Mouse (Mus musculus) MEL (cell line): Measurements from ENCODE around the gene Glyatl3. TPM values are rescaled to one million over a fixed set of nuclear protein-coding genes. Genes with fewer than 3 reads are reported as not detected.

Source experiments
- DNase-seq: peaks from one replicate; pipeline ENCODE4 v3.0.0; 2011; ENCODE audit warnings: low read depth, low spot score
- H3K27ac ChIP-seq: 2 replicates; pipeline ENCODE4 v1.5.1; 2012; ENCODE audit warnings: low read depth, mild to moderate bottlenecking, control low read depth, low read length, moderate library complexity; ENCODE audit not compliant: control insufficient read depth
- H3K27me3 ChIP-seq, 2 experiments: fragments of 150-350 bp in 1 of 2; sonication (generic) in 1 of 2; 2 replicates each; pipeline ENCODE4 v1.6.1; 2012; ENCODE audit warnings: low read length in 2 of 2, mild to moderate bottlenecking in 2 of 2, improper control_type of control experiment in 1 of 2, moderate library complexity in 1 of 2; ENCODE audit not compliant: insufficient read depth in 2 of 2, control insufficient read depth in 1 of 2
- H3K36me3 ChIP-seq, 2 experiments: 2 replicates each; pipeline ENCODE4 v1.6.1; 2012 to 2014; ENCODE audit warnings: low read length in 2 of 2, improper control_type of control experiment in 1 of 2, inconsistent platforms in 1 of 2, mild to moderate bottlenecking in 1 of 2; ENCODE audit not compliant: insufficient read depth in 2 of 2, control insufficient read depth in 1 of 2
- H3K4me1 ChIP-seq, 2 experiments: fragments of 150-350 bp in 1 of 2; sonication (generic) in 1 of 2; 2 replicates each; pipeline ENCODE4 v1.6.1; 2012; ENCODE audit warnings: low read length in 2 of 2, improper control_type of control experiment in 1 of 2, mild to moderate bottlenecking in 1 of 2; ENCODE audit not compliant: insufficient read depth in 2 of 2, control insufficient read depth in 1 of 2
- H3K4me3 ChIP-seq, 2 experiments: fragments of 150-350 bp in 1 of 2; sonication (generic) in 1 of 2; 2 replicates each; pipeline ENCODE4 v1.5.1; 2012; ENCODE audit warnings: low read depth in 2 of 2, low read length in 2 of 2, mild to moderate bottlenecking in 2 of 2, moderate library complexity in 2 of 2, control low read depth in 1 of 2, improper control_type of control experiment in 1 of 2; ENCODE audit not compliant: control insufficient read depth in 1 of 2, insufficient read depth in 1 of 2
- H3K79me2 ChIP-seq: 2 replicates; pipeline ENCODE4 v1.6.1; 2012; ENCODE audit warnings: mild to moderate bottlenecking, low read length, moderate library complexity; ENCODE audit not compliant: control insufficient read depth, poor library complexity, insufficient read depth
- H3K9ac ChIP-seq: 2 replicates; pipeline ENCODE4 v1.6.1; 2012; ENCODE audit warnings: low read depth, mild to moderate bottlenecking, control low read depth, low read length, moderate library complexity; ENCODE audit not compliant: control insufficient read depth, poor library complexity, severe bottlenecking
- H3K9me3 ChIP-seq: fragments of 150-350 bp; sonication (generic); replicated peaks from 2 replicates; pipeline ENCODE4 v1.6.1; 2012; ENCODE audit warnings: mild to moderate bottlenecking, low read length, improper control_type of control experiment, moderate library complexity; ENCODE audit not compliant: insufficient read depth
- BHLHE40 ChIP-seq: IDR thresholded peaks from 2 replicates; pipeline ENCODE4 v1.6.1; 2012; ENCODE audit warnings: low read depth, mild to moderate bottlenecking, inconsistent platforms, low read length, improper control_type of control experiment, borderline replicate concordance
- CHD1 ChIP-seq: IDR thresholded peaks from 2 replicates; pipeline ENCODE4 v1.6.1; 2012; ENCODE audit warnings: low read depth, mild to moderate bottlenecking, inconsistent platforms, low read length, improper control_type of control experiment
- CHD2 ChIP-seq: IDR thresholded peaks from 2 replicates; pipeline ENCODE4 v1.6.1; 2011; ENCODE audit warnings: low read length, improper control_type of control experiment
- E2F4 ChIP-seq: IDR thresholded peaks from 2 replicates; pipeline ENCODE4 v1.6.1; 2011; ENCODE audit warnings: low read depth, low read length, improper control_type of control experiment, borderline replicate concordance
- ELF1 ChIP-seq: IDR thresholded peaks from 2 replicates; pipeline ENCODE4 v1.6.1; 2014; ENCODE audit warnings: low read depth, mild to moderate bottlenecking, inconsistent platforms, low read length, improper control_type of control experiment, moderate library complexity
- ETS1 ChIP-seq: IDR thresholded peaks from 2 replicates; pipeline ENCODE4 v1.6.1; 2012; ENCODE audit warnings: low read depth, mild to moderate bottlenecking, inconsistent platforms, low read length, improper control_type of control experiment, moderate library complexity
- HCFC1 ChIP-seq: IDR thresholded peaks from 2 replicates; pipeline ENCODE4 v1.6.1; 2012; ENCODE audit warnings: low read depth, mild to moderate bottlenecking, inconsistent platforms, low read length, improper control_type of control experiment, moderate library complexity
- KAT2A ChIP-seq: conservative IDR thresholded peaks from 2 replicates; pipeline ENCODE4 v1.6.1; 2012; ENCODE audit warnings: low read depth, low read length, improper control_type of control experiment, inconsistent platforms
- MAFK ChIP-seq: IDR thresholded peaks from 2 replicates; pipeline ENCODE4 v1.6.1; 2011; ENCODE audit warnings: low read depth, mild to moderate bottlenecking, low read length, improper control_type of control experiment, borderline replicate concordance
- MAZ ChIP-seq: IDR thresholded peaks from 2 replicates; pipeline ENCODE4 v1.6.1; 2012; ENCODE audit warnings: low read depth, mild to moderate bottlenecking, inconsistent platforms, low read length, improper control_type of control experiment
- MEF2A ChIP-seq: IDR thresholded peaks from 2 replicates; pipeline ENCODE4 v1.6.1; 2014; ENCODE audit warnings: low read depth, mild to moderate bottlenecking, inconsistent platforms, low read length, improper control_type of control experiment; ENCODE audit not compliant: poor library complexity, insufficient replicate concordance, severe bottlenecking; ENCODE audit errors: extremely low read depth
- MXI1 ChIP-seq: IDR thresholded peaks from 2 replicates; pipeline ENCODE4 v1.6.1; 2011; ENCODE audit warnings: mild to moderate bottlenecking, low read depth, low read length, improper control_type of control experiment
- MYB ChIP-seq: IDR thresholded peaks from 2 replicates; pipeline ENCODE4 v1.6.1; 2011; ENCODE audit warnings: mild to moderate bottlenecking, low read depth, low read length, improper control_type of control experiment
- MYC ChIP-seq: IDR thresholded peaks from 2 replicates; pipeline ENCODE4 v1.6.1; 2011; ENCODE audit warnings: low read depth, mild to moderate bottlenecking, low read length, improper control_type of control experiment, moderate library complexity
- NELFE ChIP-seq: IDR thresholded peaks from 2 replicates; pipeline ENCODE4 v1.6.1; 2011; ENCODE audit warnings: low read depth, low read length, improper control_type of control experiment
- NRF1 ChIP-seq: IDR thresholded peaks from 2 replicates; pipeline ENCODE4 v1.6.1; 2014; ENCODE audit warnings: low read depth, mild to moderate bottlenecking, inconsistent platforms, low read length, improper control_type of control experiment, moderate library complexity; ENCODE audit not compliant: poor library complexity, insufficient read depth, severe bottlenecking
- POLR2A ChIP-seq, 2 experiments: IDR thresholded peaks; 2 replicates each; pipeline ENCODE4 v1.6.1; 2011 to 2012; ENCODE audit warnings: low read length in 2 of 2, mild to moderate bottlenecking in 2 of 2, control low read depth in 1 of 2, improper control_type of control experiment in 1 of 2, low read depth in 1 of 2, moderate library complexity in 1 of 2; ENCODE audit not compliant: control insufficient read depth in 1 of 2, insufficient read depth in 1 of 2, poor library complexity in 1 of 2
- POLR2AphosphoS5 ChIP-seq: IDR thresholded peaks from 2 replicates; pipeline ENCODE4 v1.6.1; 2012; ENCODE audit warnings: low read depth, borderline replicate concordance, mild to moderate bottlenecking, inconsistent platforms, low read length, moderate library complexity, mixed read lengths
- RAD21 ChIP-seq: IDR thresholded peaks from 2 replicates; pipeline ENCODE4 v1.6.1; 2011; ENCODE audit warnings: mild to moderate bottlenecking, low read depth, low read length, improper control_type of control experiment
- RCOR1 ChIP-seq: IDR thresholded peaks from 2 replicates; pipeline ENCODE4 v1.6.1; 2012; ENCODE audit warnings: low read depth, mild to moderate bottlenecking, inconsistent platforms, low read length, improper control_type of control experiment
- SMC3 ChIP-seq: IDR thresholded peaks from 2 replicates; pipeline ENCODE4 v1.6.1; 2011; ENCODE audit warnings: low read depth, low read length, improper control_type of control experiment
- TAL1 ChIP-seq: IDR thresholded peaks from 2 replicates; pipeline ENCODE4 v1.6.1; 2012; ENCODE audit warnings: mild to moderate bottlenecking, inconsistent platforms, low read length, moderate library complexity, mixed read lengths
- TCF12 ChIP-seq: IDR thresholded peaks from 2 replicates; pipeline ENCODE4 v1.6.1; 2014; ENCODE audit warnings: low read depth, mild to moderate bottlenecking, inconsistent platforms, low read length, improper control_type of control experiment, moderate library complexity
- UBTF ChIP-seq: IDR thresholded peaks from 2 replicates; pipeline ENCODE4 v1.6.1; 2012; ENCODE audit warnings: low read depth, mild to moderate bottlenecking, inconsistent platforms, low read length, improper control_type of control experiment, moderate library complexity, borderline replicate concordance; ENCODE audit not compliant: insufficient read depth
- USF1 ChIP-seq: IDR thresholded peaks from 2 replicates; pipeline ENCODE4 v1.6.1; 2014; ENCODE audit warnings: low read depth, mild to moderate bottlenecking, inconsistent platforms, low read length, improper control_type of control experiment, moderate library complexity
- USF2 ChIP-seq, 2 experiments: IDR thresholded peaks; 2 replicates each; pipeline ENCODE4 v1.6.1; 2011 to 2012; ENCODE audit warnings: improper control_type of control experiment in 2 of 2, low read length in 2 of 2, borderline replicate concordance in 1 of 2, inconsistent platforms in 1 of 2, low read depth in 1 of 2, mild to moderate bottlenecking in 1 of 2; ENCODE audit not compliant: insufficient read depth in 1 of 2
- ZC3H11A ChIP-seq: IDR thresholded peaks from 2 replicates; pipeline ENCODE4 v1.6.1; 2012; ENCODE audit warnings: low read depth, mild to moderate bottlenecking, inconsistent platforms, low read length, improper control_type of control experiment
- ZNF384 ChIP-seq: IDR thresholded peaks from 2 replicates; pipeline ENCODE4 v1.6.1; 2012; ENCODE audit warnings: low read depth, mild to moderate bottlenecking, inconsistent platforms, low read length, improper control_type of control experiment
- polyA plus RNA-seq, 2 experiments: library from polyadenylated mRNA; stranded (reverse) in 1 of 2; unstranded in 1 of 2; fragments of >175 nt in 1 of 2; fragments of >200 nt in 1 of 2; gene quantifications; 2 replicates each; pipeline versions ENCODE4 v1.2.1 to v1.2.4; 2012; ENCODE audit warnings: low replicate concordance in 2 of 2, low read depth in 1 of 2; ENCODE audit not compliant: insufficient read length in 2 of 2, insufficient read depth in 1 of 2, missing spikeins in 1 of 2
- total RNA-seq: library from RNA; depleted of rRNA; stranded (reverse); fragments of 300-350 nt; gene quantifications from 2 replicates; pipeline ENCODE4 v1.2.3, GENCODE M21; 2012

Gene Glyatl3
- total and polyA plus RNA-seq, 3 experiments = 0.33 TPM; not detected in 2

- no peaks in the 10 kb centered on the region for H3K79me2 ChIP-seq
- H3K4me3 ChIP-seq = no peak overlapping the region
- no peak overlapping the region for H3K9ac ChIP-seq
- no peak for TF ChIP-seq TCF12
- no peak for TF ChIP-seq HCFC1
- TF ChIP-seq ETS1 = no peak
- TF ChIP-seq BHLHE40 = no peak
- TF ChIP-seq NELFE = no peak
- no peak for TF ChIP-seq MYB
- no peak for TF ChIP-seq CHD2
- TF ChIP-seq USF2 (IDR thresholded peaks at IDR 0.05; ENCODE audit: borderline replicate concordance in 1 of 2, insufficient read depth in 1 of 2, low read depth in 1 of 2, low read length in 2 of 2) = no peak
- no peak for TF ChIP-seq POLR2A (IDR thresholded peaks at IDR 0.05; ENCODE audit: control insufficient read depth in 1 of 2, insufficient read depth in 1 of 2, low read depth in 1 of 2, low read length in 2 of 2, poor library complexity in 1 of 2)
- TF ChIP-seq TAL1 = no peak
- no peak for TF ChIP-seq ZC3H11A
- TF ChIP-seq RAD21 = no peak
- TF ChIP-seq RCOR1 = no peak
- TF ChIP-seq NRF1 = no peak
- TF ChIP-seq MEF2A = no peak
- TF ChIP-seq ZNF384 = no peak
- TF ChIP-seq POLR2AphosphoS5 = no peak
- peaks cover 0 to 22% of the 10 kb centered on the region in 2 experiments; a peak in 2 of 4 replicates for H3K36me3 ChIP-seq
- no peak for DNase-seq
- H3K27me3 ChIP-seq = no peaks in the 10 kb centered on the region
- H3K4me1 ChIP-seq = peaks cover 4 to 12% of the 10 kb centered on the region in 2 experiments
- no peaks in the 10 kb centered on the region for H3K9me3 ChIP-seq
- H3K27ac ChIP-seq = no peak overlapping the region
Measured at GRCm38 (mm10) chr17:40904721-40905154, 9.4 kb downstream of the Glyatl3 start.

DNA sequence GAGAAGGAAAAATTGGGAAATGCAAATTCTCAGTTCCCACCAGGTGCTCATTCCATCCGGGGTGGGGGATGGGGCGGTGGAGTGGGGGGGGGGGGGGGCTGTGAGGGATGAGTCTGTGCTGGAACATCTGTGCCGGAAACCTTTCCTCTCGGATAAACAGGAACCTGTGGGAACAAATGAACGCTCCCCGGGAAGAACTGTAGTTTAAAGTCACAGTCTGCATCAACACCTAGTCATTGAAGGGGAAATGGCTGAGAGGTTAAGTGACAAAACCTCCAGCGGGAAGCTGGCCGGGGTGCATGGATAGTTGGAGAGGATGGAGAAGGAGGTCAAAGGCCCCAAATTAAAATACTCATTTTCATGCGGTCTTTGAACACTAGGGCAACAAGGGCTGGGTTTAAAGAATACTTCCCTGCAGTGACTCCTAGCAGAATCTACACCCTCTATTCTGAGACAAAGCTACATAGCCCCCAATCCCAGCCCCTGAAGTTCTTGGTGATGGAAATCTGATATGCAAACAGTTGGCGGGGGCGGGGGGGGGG lies 10.0 kb downstream of the Glyatl3 start:
- Histone ChIP-seq H3K27me3 (no peaks in the 10 kb centered on the region), H3K36me3 (peaks cover 0 to 22% of the 10 kb centered on the region in 2 experiments; a peak in 2 of 4 replicates), H3K4me3 (no peak overlapping the region), H3K9me3 (no peaks in the 10 kb centered on the region), H3K27ac (peak overlapping the region; percentile 34; the same call in 1 of the 2 replicates), H3K9ac (no peak overlapping the region), H3K4me1 (peaks cover 4 to 12% of the 10 kb centered on the region in 2 experiments), H3K79me2 (no peaks in the 10 kb centered on the region)
- no peak for DNase-seq
- TF ChIP-seq HCFC1 = no peak
- no peak for TF ChIP-seq MXI1
- TF ChIP-seq E2F4 = no peak
- TF ChIP-seq CHD1 = no peak
- TF ChIP-seq UBTF = no peak
- no peak for TF ChIP-seq TAL1
- no peak for TF ChIP-seq MAZ
- TF ChIP-seq CHD2 = no peak
- no peak for TF ChIP-seq SMC3
- TF ChIP-seq ZNF384 = no peak
- no peak for TF ChIP-seq POLR2AphosphoS5
- TF ChIP-seq MAFK = no peak
- no peak for TF ChIP-seq USF1
- no peak for TF ChIP-seq MYC
- no peak for TF ChIP-seq KAT2A
- TF ChIP-seq USF2 (IDR thresholded peaks at IDR 0.05; ENCODE audit: borderline replicate concordance in 1 of 2, insufficient read depth in 1 of 2, low read depth in 1 of 2, low read length in 2 of 2) = no peak
- no peak for TF ChIP-seq POLR2A (IDR thresholded peaks at IDR 0.05; ENCODE audit: control insufficient read depth in 1 of 2, insufficient read depth in 1 of 2, low read depth in 1 of 2, low read length in 2 of 2, poor library complexity in 1 of 2)
- no peak for TF ChIP-seq MEF2A
- TF ChIP-seq ELF1 = no peak
